ENCODE assay signal across 15 mouse cellular contexts in the genomic region with DNA sequence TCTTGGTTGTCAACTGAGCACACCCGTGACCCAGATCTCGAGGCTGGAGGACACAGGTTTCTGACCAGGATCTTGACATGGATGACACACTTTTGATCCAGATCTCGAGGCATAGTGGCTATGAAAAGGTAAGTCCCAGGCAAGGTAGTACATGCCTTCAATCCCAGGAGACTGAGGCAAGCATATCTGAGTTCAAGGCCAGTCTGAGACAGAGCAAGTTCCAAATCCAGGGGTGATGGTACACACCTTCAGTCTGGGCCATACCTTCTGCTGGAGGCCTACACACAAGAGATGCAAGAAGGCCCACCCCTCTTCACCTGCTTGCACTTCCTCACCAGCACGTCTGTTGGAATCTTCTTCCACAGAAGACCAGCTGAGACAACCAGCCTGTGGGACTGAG.
"Had no signal": no experiment of that assay in that cellular context is flagged by ENCODE, and none has a peak within 500 bp of the region (broad histone marks: within the 10 kb centered on the region; RNA-seq: fewer than 3 reads in every experiment).

No protein-coding gene starts in this region.

- H3K36me3 ChIP-seq: neural tube, embryonic 15.5 days; stomach, embryonic 15.5 days had no signal

- H3K27me3 ChIP-seq: neural tube, embryonic 15.5 days; stomach, embryonic 15.5 days had no signal

- H3K4me1 ChIP-seq: neural tube, embryonic 15.5 days had no signal

- H3K27ac ChIP-seq: neural tube, embryonic 15.5 days; stomach, embryonic 15.5 days; stomach, postnatal 0 days had no signal

- H3K9me3 ChIP-seq: neural tube, embryonic 15.5 days; stomach, embryonic 15.5 days had no signal

- H3K9ac ChIP-seq: neural tube, embryonic 15.5 days; stomach, embryonic 15.5 days had no signal

- DNase-seq: retina, postnatal 1 day; right cerebral cortex, adult 18-20 months; right cerebral cortex, postnatal 14 days; right cerebral cortex, postnatal 25 days; right cerebral cortex, postnatal 4 days; spleen, adult 18-20 months; thymus, adult 18-20 months; thymus, adult 2 months; thymus, postnatal 14 days; thymus, postnatal 25 days; thymus, postnatal 36 days; thymus, postnatal 4 days had no signal

- H3K4me3 ChIP-seq: neural tube, embryonic 15.5 days; stomach, embryonic 15.5 days had no signal

- H3K4me2 ChIP-seq: neural tube, embryonic 15.5 days; stomach, embryonic 15.5 days had no signal
